Mouse (Mus musculus): Measurements from ENCODE around the gene Pgbd1. TPM values are rescaled to one million over a fixed set of nuclear protein-coding genes. Genes with fewer than 3 reads are reported as not detected.

Pgbd1 gene
- polyA plus RNA-seq, 1 experiment from 2014 or later: 6.2 TPM

DNA sequence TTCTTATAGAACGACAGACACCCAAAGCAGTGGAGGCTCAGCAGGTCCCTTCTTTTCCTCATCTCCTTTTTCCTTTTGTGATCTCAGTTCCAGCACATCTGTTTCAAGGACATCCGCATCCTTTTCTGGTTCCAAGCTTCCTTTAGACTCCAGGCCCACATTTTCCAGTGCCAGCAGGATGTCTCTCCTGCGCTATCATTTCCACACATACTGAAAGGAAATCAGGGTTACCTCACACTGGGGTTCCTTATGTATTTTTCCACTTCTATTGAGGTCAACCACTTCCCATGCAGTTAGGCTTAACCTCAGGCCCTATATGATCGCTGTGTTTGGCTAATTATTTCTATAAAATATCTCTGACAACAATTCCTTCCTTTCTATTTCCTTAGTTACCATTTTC, 5.4 kb downstream of the Pgbd1 start:
- H3K4me3 ChIP-seq (ENCODE audit: low read depth, low read length): no peak overlapping the region
- no peak overlapping the region for H3K4me2 ChIP-seq (ENCODE audit: low read depth, low read length)
- WGBS: 87% methylated on average over 4 of the region's 4 CpGs
- no peak overlapping the region for H3K27ac ChIP-seq (replicated peaks; ENCODE audit: low read depth, low read length)
- H3K36me3 ChIP-seq (replicated peaks; ENCODE audit: control insufficient read depth, insufficient read depth, low read depth, low read length): no peaks in the 10 kb centered on the region
- H3K9me3 ChIP-seq (replicated peaks; ENCODE audit: control insufficient read depth, low read length): no peaks in the 10 kb centered on the region
- DNase-seq (ENCODE audit: low spot score): no peak
- H3K9ac ChIP-seq (replicated peaks; ENCODE audit: low read length): no peak overlapping the region
- no peaks in the 10 kb centered on the region for H3K4me1 ChIP-seq (ENCODE audit: control insufficient read depth, insufficient read depth, low read length)
- ATAC-seq (replicated peaks; ENCODE audit: insufficient number of reproducible peaks, low FRiP score, low TSS enrichment, low read depth): no peak
- H3K27me3 ChIP-seq (ENCODE audit: control insufficient read depth, insufficient read depth, low read length): no peaks in the 10 kb centered on the region

DNA sequence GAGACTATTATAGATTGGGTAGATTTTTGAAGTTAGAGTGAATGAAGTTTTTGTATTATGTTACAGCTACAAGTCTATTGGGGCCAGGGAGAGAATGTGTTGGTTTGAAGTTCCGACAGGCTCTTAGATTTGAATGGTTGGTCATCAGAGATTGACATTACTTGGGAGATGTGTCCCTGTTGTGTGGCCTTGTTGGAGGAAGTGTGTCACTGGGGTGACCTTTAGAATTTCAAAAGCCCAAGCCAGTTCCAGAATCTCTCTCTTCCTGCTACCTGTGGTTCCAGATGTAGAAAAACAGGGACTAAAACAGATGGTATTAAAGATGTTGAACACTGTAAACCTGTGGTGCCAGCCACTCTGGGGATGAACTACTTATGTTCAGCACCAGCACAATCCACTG, 13.2 kb downstream of the Pgbd1 start:
- H3K4me1 ChIP-seq (ENCODE audit: control insufficient read depth, insufficient read depth, low read length): no peaks in the 10 kb centered on the region
- no peaks in the 10 kb centered on the region for H3K27me3 ChIP-seq (ENCODE audit: control insufficient read depth, insufficient read depth, low read length)
- no peaks in the 10 kb centered on the region for H3K36me3 ChIP-seq (replicated peaks; ENCODE audit: control insufficient read depth, insufficient read depth, low read depth, low read length)
- no peak overlapping the region for H3K4me2 ChIP-seq (ENCODE audit: low read depth, low read length)
- ATAC-seq (replicated peaks; ENCODE audit: insufficient number of reproducible peaks, low FRiP score, low TSS enrichment, low read depth) (no peak), DNase-seq (ENCODE audit: low spot score) (no peak)
- no peak overlapping the region for H3K27ac ChIP-seq (replicated peaks; ENCODE audit: low read depth, low read length)
- H3K9me3 ChIP-seq (replicated peaks; ENCODE audit: control insufficient read depth, low read length): no peaks in the 10 kb centered on the region
- no peak overlapping the region for H3K4me3 ChIP-seq (ENCODE audit: low read depth, low read length)
- whole genome bisulfite sequencing: 88% methylated on average over 1 of the region's 1 CpGs
- H3K9ac ChIP-seq (replicated peaks; ENCODE audit: low read length): no peak overlapping the region

DNA sequence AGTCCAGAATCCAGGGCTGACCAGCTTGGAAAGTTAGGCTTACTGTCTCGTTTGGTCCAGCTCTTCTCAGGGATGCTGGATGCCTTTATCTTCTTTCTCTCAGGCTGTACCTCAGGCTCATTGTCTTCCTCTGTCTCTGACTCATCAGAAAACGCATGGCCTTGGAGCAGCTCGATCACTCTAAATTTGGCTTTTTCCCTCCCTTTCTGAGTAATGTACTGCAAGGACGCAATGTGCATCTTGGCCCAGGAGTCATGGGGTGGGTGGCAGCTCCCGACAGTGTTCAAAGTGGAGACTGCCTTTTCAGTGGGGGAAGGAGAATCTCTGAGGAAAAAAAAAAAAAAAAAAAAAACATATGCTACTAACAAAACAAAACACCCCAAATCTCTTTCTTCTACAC, 17.6 kb downstream of the Pgbd1 start:
- H3K27ac ChIP-seq (replicated peaks; ENCODE audit: low read depth, low read length): no peak overlapping the region
- no peaks in the 10 kb centered on the region for H3K27me3 ChIP-seq (ENCODE audit: control insufficient read depth, insufficient read depth, low read length)
- WGBS: 55% methylated on average over 5 of the region's 5 CpGs
- ATAC-seq (replicated peaks; ENCODE audit: insufficient number of reproducible peaks, low FRiP score, low TSS enrichment, low read depth): no peak
- no peaks in the 10 kb centered on the region for H3K36me3 ChIP-seq (replicated peaks; ENCODE audit: control insufficient read depth, insufficient read depth, low read depth, low read length)
- no peak overlapping the region for H3K9ac ChIP-seq (replicated peaks; ENCODE audit: low read length)
- no peak overlapping the region for H3K4me2 ChIP-seq (ENCODE audit: low read depth, low read length)
- H3K4me1 ChIP-seq (ENCODE audit: control insufficient read depth, insufficient read depth, low read length): no peaks in the 10 kb centered on the region
- no peak for DNase-seq (ENCODE audit: low spot score)
- no peaks in the 10 kb centered on the region for H3K9me3 ChIP-seq (replicated peaks; ENCODE audit: control insufficient read depth, low read length)
- no peak overlapping the region for H3K4me3 ChIP-seq (ENCODE audit: low read depth, low read length)

DNA sequence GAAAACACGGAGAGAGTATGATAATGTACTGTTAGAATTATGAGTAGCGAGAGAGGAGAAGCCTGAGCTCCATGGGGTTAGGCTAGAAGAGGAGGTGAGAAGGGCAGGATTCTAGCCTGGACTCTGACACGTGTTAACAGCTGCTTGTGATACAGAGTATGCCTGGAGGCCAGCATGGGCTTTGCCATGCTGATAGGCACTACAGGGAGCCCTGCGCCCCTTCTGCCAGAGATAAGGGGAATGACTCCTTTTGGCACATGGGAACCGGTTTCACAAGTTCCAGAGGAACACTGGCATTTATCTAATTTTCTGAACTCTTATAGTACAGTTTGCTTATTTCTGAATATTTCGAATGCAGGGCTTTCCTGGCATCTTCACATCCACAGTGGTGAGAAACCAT, 22.0 kb downstream of the Pgbd1 start:
- ATAC-seq (replicated peaks; ENCODE audit: insufficient number of reproducible peaks, low FRiP score, low TSS enrichment, low read depth) (no peak), DNase-seq (ENCODE audit: low spot score) (no peak)
- no peaks in the 10 kb centered on the region for H3K4me1 ChIP-seq (ENCODE audit: control insufficient read depth, insufficient read depth, low read length)
- H3K27ac ChIP-seq (replicated peaks; ENCODE audit: low read depth, low read length): no peak overlapping the region
- H3K4me3 ChIP-seq (ENCODE audit: low read depth, low read length): no peak overlapping the region
- no peak overlapping the region for H3K9ac ChIP-seq (replicated peaks; ENCODE audit: low read length)
- no peaks in the 10 kb centered on the region for H3K9me3 ChIP-seq (replicated peaks; ENCODE audit: control insufficient read depth, low read length)
- 59% methylated on average over 6 of the region's 6 CpGs for WGBS
- no peak overlapping the region for H3K4me2 ChIP-seq (ENCODE audit: low read depth, low read length)
- H3K36me3 ChIP-seq (replicated peaks; ENCODE audit: control insufficient read depth, insufficient read depth, low read depth, low read length): no peaks in the 10 kb centered on the region
- no peaks in the 10 kb centered on the region for H3K27me3 ChIP-seq (ENCODE audit: control insufficient read depth, insufficient read depth, low read length)

DNA sequence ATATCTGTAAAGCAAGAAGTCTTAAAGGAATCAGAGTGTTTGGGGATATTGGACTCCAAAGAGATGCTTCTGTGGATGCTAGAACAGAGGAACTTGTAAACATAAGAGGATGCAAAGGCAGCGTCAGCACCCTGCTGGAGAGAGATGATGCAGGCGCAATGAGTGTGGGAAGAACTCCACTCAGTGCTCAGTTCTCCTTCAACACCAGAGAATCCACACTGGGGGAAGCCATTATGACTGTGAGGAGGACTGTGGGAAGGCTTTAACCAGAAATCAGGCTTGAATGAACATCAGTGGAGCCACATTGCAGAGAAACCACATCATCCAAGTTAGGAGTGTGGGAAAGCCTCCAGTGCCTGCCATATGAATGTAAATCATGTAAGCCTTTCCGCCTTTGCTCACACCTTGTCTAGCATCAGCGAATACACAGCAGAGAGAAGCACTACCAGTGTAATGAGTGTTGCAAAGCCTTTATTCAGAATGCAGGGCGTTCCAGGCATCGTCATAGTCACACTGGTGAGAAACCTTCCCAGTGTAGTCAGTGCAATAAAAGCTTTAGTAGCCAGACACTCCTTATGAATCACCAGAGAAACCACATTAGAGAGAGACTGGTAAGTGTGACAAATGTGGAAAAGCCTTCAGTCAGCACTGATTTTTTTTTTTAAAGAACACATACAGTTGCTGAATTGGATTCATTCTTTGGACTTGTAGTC, 23.4 kb downstream of the Pgbd1 start:
- Histone ChIP-seq H3K4me2 (ENCODE audit: low read depth, low read length) (no peak overlapping the region), H3K4me1 (ENCODE audit: control insufficient read depth, insufficient read depth, low read length) (no peaks in the 10 kb centered on the region), H3K27me3 (ENCODE audit: control insufficient read depth, insufficient read depth, low read length) (no peaks in the 10 kb centered on the region), H3K9ac (replicated peaks; ENCODE audit: low read length) (no peak overlapping the region), H3K4me3 (ENCODE audit: low read depth, low read length) (no peak overlapping the region), H3K9me3 (replicated peaks; ENCODE audit: control insufficient read depth, low read length) (no peaks in the 10 kb centered on the region), H3K27ac (replicated peaks; ENCODE audit: low read depth, low read length) (no peak overlapping the region), H3K36me3 (replicated peaks; ENCODE audit: control insufficient read depth, insufficient read depth, low read depth, low read length) (no peaks in the 10 kb centered on the region)
- WGBS: 82% methylated on average over 6 of the region's 6 CpGs
- ATAC-seq (replicated peaks; ENCODE audit: insufficient number of reproducible peaks, low FRiP score, low TSS enrichment, low read depth): no peak
- no peak for DNase-seq (ENCODE audit: low spot score)

DNA sequence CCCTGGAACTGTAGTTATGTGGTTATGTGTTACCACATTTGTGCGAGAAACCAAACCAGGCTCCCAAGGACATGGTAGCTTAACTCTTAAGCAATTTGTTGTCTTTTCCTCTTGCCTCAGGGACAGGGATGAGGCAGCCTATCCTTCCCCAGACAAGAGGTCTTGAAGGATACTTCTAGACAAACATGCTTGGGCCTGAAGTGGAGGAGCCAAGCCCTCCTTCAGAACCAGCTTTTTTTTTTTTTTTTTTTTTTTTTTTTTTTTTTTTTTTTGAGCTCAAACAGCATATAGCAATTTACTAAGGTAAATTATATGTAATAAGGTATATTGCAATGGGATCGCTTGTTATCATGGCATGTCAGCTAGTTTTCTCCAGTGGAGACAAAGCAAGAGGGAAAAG, 25.1 kb downstream of the Pgbd1 start:
- 78% methylated on average over 2 of the region's 2 CpGs for WGBS
- H3K4me2 ChIP-seq (ENCODE audit: low read depth, low read length): no peak overlapping the region
- no peaks in the 10 kb centered on the region for H3K27me3 ChIP-seq (ENCODE audit: control insufficient read depth, insufficient read depth, low read length)
- H3K9me3 ChIP-seq (replicated peaks; ENCODE audit: control insufficient read depth, low read length): no peaks in the 10 kb centered on the region
- no peaks in the 10 kb centered on the region for H3K4me1 ChIP-seq (ENCODE audit: control insufficient read depth, insufficient read depth, low read length)
- H3K4me3 ChIP-seq (ENCODE audit: low read depth, low read length): no peak overlapping the region
- no peak for ATAC-seq (replicated peaks; ENCODE audit: insufficient number of reproducible peaks, low FRiP score, low TSS enrichment, low read depth)
- no peaks in the 10 kb centered on the region for H3K36me3 ChIP-seq (replicated peaks; ENCODE audit: control insufficient read depth, insufficient read depth, low read depth, low read length)
- no peak overlapping the region for H3K9ac ChIP-seq (replicated peaks; ENCODE audit: low read length)
- no peak overlapping the region for H3K27ac ChIP-seq (replicated peaks; ENCODE audit: low read depth, low read length)
- no peak for DNase-seq (ENCODE audit: low spot score)

DNA sequence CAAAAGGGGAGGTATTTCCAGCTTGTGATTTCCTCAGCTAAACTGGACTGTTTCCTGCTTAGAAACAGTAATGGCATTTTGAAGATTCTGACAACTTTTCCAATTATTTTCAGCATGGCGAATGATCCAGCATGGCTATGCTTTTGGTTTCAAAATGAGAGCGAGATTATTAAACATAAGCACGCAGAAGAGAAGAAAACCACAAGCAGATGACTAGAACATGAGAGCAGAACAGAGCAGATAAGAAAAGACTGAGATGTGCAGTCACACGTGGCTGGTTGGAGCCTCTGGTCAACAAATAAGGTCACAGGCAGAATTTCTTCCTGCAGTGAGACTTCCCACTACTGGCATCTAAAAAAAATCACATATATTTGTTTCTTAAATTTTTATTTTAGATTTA, 25.6 kb downstream of the Pgbd1 start:
- Histone ChIP-seq H3K9ac (replicated peaks; ENCODE audit: low read length) (no peak overlapping the region), H3K4me3 (ENCODE audit: low read depth, low read length) (no peak overlapping the region), H3K9me3 (replicated peaks; ENCODE audit: control insufficient read depth, low read length) (no peaks in the 10 kb centered on the region), H3K36me3 (replicated peaks; ENCODE audit: control insufficient read depth, insufficient read depth, low read depth, low read length) (no peaks in the 10 kb centered on the region), H3K4me1 (ENCODE audit: control insufficient read depth, insufficient read depth, low read length) (no peaks in the 10 kb centered on the region), H3K27me3 (ENCODE audit: control insufficient read depth, insufficient read depth, low read length) (no peaks in the 10 kb centered on the region), H3K4me2 (ENCODE audit: low read depth, low read length) (no peak overlapping the region), H3K27ac (replicated peaks; ENCODE audit: low read depth, low read length) (no peak overlapping the region)
- ATAC-seq (replicated peaks; ENCODE audit: insufficient number of reproducible peaks, low FRiP score, low TSS enrichment, low read depth) (no peak), DNase-seq (ENCODE audit: low spot score) (no peak)
- WGBS: 85% methylated on average over 4 of the region's 4 CpGs

DNA sequence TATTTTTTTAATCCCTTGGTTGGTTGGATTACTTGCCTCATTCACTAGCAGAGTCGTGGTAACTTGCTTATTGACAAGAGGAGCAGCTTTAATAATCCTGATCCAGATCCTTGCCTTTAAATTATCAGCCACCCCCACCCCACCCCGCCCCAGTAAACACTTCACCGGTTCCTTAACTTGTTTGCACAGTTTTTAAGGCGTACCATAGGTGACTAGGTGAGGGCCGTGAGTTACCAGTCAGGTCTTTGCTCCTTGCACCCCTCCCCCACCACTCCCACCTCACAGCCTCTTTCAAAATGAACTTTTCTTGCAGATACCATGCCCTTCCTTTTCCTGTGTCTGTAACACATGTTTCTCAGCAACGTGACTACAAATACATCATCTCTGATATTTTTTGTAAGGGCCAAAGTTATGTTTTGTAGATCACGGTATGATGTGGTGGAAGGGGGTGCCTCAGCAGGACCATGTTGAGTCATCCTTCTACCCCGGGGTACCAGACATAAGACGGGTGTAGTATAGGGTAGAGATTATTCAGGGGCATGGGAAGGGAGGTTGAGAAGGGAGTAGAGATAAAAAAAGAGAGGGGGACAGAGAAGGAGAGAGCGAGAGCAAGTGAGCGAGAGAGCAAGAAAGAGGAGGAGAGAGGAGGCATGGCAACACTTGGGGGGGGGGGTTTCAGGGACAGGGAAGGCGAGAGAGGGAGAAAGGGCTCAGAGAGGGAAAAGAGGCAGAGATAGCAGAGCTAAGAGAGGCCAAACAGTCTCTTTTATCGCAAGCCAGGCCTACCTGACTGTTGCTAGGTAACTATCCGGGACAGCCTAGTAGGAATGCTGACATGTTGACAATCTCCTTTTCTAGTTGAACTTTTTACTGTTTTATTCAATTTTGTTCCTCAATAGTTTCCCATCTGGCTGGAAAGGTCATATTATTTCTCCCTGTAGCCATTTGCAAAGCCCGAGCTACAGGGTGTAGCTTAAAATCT, 26.3 kb downstream of the Pgbd1 start:
- 68% methylated on average over 15 of the region's 15 CpGs for WGBS
- Histone ChIP-seq H3K4me3 (ENCODE audit: low read depth, low read length) (no peak overlapping the region), H3K27me3 (ENCODE audit: control insufficient read depth, insufficient read depth, low read length) (no peaks in the 10 kb centered on the region), H3K36me3 (replicated peaks; ENCODE audit: control insufficient read depth, insufficient read depth, low read depth, low read length) (no peaks in the 10 kb centered on the region), H3K27ac (replicated peaks; ENCODE audit: low read depth, low read length) (no peak overlapping the region), H3K4me2 (ENCODE audit: low read depth, low read length) (no peak overlapping the region), H3K9me3 (replicated peaks; ENCODE audit: control insufficient read depth, low read length) (no peaks in the 10 kb centered on the region), H3K4me1 (ENCODE audit: control insufficient read depth, insufficient read depth, low read length) (no peaks in the 10 kb centered on the region), H3K9ac (replicated peaks; ENCODE audit: low read length) (no peak overlapping the region)
- DNase-seq (ENCODE audit: low spot score) (no peak), ATAC-seq (replicated peaks; ENCODE audit: insufficient number of reproducible peaks, low FRiP score, low TSS enrichment, low read depth) (no peak)

All from embryonic facial prominence, embryonic 11.5 days (tissue).